Mouse (Mus musculus) gastrocnemius, adult 2 months (tissue): ENCODE data around the gene Arg2. TPM values are rescaled to one million over a fixed set of nuclear protein-coding genes. Genes with fewer than 3 reads are reported as not detected.

Experiments used
- DNase-seq: peaks from one replicate; pipeline ENCODE4 v3.0.0; 2022
- H3K27ac ChIP-seq: fragments of 200-600 bp; 2 replicates; pipeline ENCODE4 v1.8.1; 2022; ENCODE audit warnings: mild to moderate bottlenecking
- H3K4me3 ChIP-seq: fragments of 200-600 bp; 2 replicates; pipeline ENCODE4 v1.8.1; 2022; ENCODE audit warnings: mild to moderate bottlenecking, moderate library complexity
- CTCF ChIP-seq: fragments of 200-600 bp; IDR thresholded peaks from 2 replicates; pipeline ENCODE4 v1.8.1; 2022; ENCODE audit warnings: antibody characterized with exemption, mild to moderate bottlenecking, moderate library complexity
- intact Hi-C: fragments of 180-260 bp; cut with DNase I; formaldehyde crosslinking; loops from one replicate; pipeline ENCODE4 v1.15.1; 2025
- total RNA-seq, 2 experiments: library from RNA; stranded (reverse); gene quantifications; 2 replicates each; pipeline ENCODE4 v1.2.3; 2021

Gene Arg2
- total RNA-seq, 2 experiments from 2014 or later: not detected

DNA sequence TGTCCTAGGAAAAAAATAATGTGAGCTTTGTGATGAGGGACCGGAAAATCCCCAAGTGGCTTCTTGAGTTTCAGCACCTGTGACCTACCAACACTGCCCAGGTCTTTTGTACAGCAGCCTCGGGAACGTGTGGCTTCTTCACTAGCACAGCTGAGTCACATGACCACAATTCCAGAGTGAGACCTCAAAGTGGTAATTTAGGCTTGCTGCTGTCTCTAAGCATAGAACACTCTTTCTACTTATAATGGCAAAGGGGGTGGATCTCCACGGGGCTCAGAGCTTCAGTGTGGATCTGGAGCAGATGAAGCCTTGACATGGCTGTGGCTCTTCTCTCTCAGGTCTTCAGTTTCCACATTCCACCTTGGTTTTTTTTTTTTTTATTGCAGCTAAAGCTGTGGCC lies 4.5 kb downstream of the Arg2 start:
- H3K27ac ChIP-seq: no peak overlapping the region
- intact Hi-C loops: no loop called here
- DNase-seq: no peak
- no peak for TF ChIP-seq CTCF
- H3K4me3 ChIP-seq: no peak overlapping the region

DNA sequence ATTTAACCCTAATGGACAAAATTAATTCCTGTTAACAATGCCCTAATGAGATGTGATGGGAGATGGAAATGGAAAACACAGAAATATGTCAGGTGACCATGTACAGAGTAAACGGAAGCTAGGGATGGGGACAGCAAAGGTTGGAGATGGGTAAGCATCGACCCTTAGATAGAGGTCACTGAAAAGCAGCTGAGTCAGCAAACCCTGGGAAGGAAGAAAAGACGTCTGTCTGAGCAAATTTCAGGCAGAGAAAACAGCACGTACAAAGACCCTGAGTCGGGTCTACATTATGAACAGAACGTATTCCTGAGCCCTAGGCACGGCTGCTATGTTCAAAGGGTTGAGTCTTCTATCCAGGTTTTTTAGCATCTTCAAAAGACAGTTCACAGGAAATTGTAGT lies 6.4 kb downstream of the Arg2 start:
- no peak for DNase-seq
- intact Hi-C loops: no loop called here
- TF ChIP-seq CTCF: no peak
- H3K4me3 ChIP-seq: no peak overlapping the region
- H3K27ac ChIP-seq: no peak overlapping the region

DNA sequence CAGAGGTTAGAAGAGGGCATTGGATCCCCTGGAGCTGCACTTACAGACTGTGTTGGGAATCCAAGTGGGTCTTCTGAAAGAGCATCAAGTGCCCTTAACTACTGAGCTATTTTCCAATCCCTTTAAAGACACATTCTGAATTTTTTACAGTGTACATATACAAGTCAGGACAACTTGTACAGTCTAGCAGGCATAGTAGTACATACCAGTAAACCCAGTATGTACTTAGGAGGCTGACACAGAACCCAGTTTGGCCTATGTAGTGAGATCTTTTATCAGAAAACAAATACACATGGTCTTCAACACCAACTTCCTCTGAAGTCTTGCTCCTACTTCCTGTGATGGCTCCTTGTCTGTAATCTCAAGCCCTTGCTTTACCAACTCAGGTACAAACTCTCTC lies 8.4 kb downstream of the Arg2 start:
- intact Hi-C loops: no loop called here

DNA sequence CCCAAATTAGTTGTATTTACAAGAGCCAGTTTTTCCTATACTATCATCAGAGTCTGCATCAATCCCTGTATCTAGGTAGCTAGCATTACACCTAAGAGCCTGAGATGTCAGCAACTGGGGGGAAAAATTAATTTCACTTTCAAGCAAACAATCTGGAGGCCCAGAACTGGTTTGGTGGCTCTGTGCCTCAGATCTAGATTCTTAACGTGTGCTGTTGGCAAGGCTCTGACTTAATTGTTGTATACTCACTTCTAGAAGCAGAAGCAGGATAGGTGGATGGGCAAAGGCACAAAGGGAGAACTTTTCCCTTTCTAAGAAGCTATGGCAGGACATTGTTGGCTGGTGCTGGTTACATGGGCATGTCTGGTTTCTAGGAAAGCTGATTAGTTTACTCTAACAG lies 8.8 kb downstream of the Arg2 start:
- intact Hi-C loops: no loop called here
- no peak for TF ChIP-seq CTCF
- DNase-seq: no peak
- Histone ChIP-seq H3K4me3 (no peak overlapping the region), H3K27ac (no peak overlapping the region)

More for the DNA sequence above, 8.4 kb downstream of the Arg2 start:
- TF ChIP-seq CTCF: no peak
- Histone ChIP-seq H3K4me3 (no peak overlapping the region), H3K27ac (no peak overlapping the region)
- no peak for DNase-seq

DNA sequence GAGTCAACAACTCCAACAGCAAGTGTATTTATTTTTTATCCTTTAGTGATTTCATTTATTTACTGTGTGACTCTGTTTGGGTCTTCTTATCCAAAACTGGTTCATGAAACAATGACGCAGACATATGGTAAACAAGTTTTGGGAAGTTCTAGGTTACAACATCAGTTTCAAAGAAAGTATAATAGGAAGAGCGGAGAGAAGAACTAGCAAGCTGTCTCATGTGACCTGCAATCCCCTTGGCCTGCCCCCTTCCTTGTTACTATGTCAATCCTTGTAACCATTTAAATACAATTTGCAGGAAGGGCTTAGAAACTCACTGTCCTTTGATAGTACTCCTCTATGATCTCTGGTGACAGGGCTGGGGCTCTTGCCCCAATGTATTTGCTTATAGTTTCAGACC lies 10.2 kb downstream of the Arg2 start:
- no peak overlapping the region for H3K4me3 ChIP-seq
- DNase-seq: no peak
- intact Hi-C loops: no loop called here
- TF ChIP-seq CTCF: no peak
- no peak overlapping the region for H3K27ac ChIP-seq

DNA sequence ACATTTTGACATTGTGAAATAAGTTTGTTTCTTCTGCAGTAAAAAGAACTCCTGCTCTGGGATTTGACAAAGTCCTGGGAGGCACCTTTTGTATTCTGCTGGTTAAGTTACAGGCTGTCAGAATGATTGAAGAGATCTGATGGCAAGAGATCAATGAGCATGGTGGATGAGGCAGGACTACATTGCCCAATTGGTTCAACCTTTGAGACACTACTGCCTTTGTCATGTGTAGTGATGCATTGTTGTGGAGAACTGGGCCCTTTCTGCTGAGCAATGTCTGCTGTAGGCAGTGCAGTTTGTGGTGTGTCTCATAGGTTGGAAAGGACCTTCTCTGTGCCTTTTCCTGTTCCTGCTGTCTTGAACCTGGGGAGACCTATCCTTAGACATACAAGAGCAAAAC lies 10.8 kb downstream of the Arg2 start:
- intact Hi-C loops: no loop called here
- H3K4me3 ChIP-seq: no peak overlapping the region
- DNase-seq: no peak
- H3K27ac ChIP-seq: no peak overlapping the region
- TF ChIP-seq CTCF: no peak

DNA sequence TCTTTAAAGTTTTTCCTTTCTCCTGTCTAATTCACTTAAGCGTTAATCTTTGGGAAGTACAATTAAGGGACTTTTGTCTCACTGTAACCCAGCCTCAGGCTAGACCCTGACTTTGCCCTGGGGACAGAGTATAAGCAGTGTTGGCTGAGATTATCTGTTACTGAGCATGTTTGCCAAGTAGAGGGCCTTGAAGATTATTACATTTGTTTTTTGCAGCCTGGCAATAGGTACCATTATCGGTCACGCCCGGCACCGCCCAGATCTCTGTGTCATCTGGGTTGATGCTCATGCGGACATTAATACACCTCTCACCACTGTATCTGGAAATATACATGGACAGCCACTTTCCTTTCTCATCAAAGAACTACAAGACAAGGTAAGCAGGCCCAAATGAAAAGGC lies 19.1 kb downstream of the Arg2 start:
- DNase-seq: no peak
- H3K27ac ChIP-seq: no peak overlapping the region
- intact Hi-C loops: no loop called here
- no peak for TF ChIP-seq CTCF
- no peak overlapping the region for H3K4me3 ChIP-seq

DNA sequence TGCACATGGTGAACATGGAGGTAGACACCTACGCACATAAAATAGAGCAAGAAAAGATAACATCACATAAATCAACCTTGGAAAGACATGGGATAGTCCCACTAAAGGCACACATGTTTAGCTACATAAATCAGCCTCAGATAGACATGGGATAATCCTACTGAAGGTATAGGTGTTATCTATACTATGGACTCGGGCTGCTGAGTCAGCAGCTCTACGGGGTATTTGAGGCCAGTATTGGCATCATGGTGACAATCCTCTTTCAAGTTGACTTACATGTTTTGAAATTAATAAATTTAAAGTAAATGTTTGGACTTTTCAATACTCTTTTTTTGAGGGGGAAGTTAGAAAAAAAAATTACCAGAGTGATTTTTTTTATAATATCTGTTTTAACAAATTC lies 32.3 kb downstream of the Arg2 start:
- H3K27ac ChIP-seq: no peak overlapping the region
- no peak for TF ChIP-seq CTCF
- H3K4me3 ChIP-seq: no peak overlapping the region
- intact Hi-C loops: no loop called here
- DNase-seq: no peak

DNA sequence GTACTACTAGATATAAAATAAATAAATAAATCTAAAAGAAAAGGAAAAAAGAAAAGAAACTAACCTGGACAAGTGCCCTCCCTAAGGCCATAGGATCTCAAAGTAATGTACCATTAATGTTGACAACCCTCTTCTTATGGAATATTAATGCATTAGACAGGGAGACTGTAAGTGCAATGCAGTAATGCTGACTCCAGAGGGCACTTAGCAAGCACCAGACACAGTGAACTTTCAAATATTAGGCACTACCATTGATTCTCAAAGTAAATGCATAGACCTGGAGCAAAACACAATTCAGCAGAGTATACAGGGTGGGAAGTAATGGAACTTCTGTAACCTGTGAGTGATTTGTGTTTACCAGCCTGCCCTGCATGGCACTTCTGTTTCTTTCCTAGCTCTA lies 38.6 kb downstream of the Arg2 start:
- no peak for TF ChIP-seq CTCF
- DNase-seq: no peak
- Histone ChIP-seq H3K27ac (no peak overlapping the region), H3K4me3 (no peak overlapping the region)
- intact Hi-C loops: no loop called here

DNA sequence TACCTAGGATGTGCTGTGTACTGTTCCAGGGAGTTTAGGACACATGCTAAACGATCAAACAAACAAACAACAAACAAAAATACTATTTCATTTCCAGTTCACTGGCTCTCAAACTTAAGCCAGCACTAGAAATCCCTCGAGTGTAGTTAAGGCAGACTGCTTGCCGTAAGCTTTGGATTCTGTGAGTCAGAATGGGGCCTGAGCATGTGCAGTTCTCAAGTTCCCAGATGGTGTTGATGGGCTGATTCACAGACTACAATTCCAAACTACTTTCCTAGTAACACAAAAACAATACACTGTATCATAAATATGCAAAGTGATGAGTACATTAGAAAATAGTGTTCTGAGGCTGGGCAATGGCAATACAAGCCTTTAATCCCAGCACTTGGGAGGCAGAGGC lies 39.8 kb downstream of the Arg2 start:
- no peak for DNase-seq
- TF ChIP-seq CTCF: no peak
- no peak overlapping the region for H3K27ac ChIP-seq
- no peak overlapping the region for H3K4me3 ChIP-seq
- intact Hi-C loops: loop anchor here (5.0 to 10.0 kb wide), 2 partner anchors 1474 to 1777 kb away; partner anchors contain the start of genes Erh, Slc39a9 and Srsf5

DNA sequence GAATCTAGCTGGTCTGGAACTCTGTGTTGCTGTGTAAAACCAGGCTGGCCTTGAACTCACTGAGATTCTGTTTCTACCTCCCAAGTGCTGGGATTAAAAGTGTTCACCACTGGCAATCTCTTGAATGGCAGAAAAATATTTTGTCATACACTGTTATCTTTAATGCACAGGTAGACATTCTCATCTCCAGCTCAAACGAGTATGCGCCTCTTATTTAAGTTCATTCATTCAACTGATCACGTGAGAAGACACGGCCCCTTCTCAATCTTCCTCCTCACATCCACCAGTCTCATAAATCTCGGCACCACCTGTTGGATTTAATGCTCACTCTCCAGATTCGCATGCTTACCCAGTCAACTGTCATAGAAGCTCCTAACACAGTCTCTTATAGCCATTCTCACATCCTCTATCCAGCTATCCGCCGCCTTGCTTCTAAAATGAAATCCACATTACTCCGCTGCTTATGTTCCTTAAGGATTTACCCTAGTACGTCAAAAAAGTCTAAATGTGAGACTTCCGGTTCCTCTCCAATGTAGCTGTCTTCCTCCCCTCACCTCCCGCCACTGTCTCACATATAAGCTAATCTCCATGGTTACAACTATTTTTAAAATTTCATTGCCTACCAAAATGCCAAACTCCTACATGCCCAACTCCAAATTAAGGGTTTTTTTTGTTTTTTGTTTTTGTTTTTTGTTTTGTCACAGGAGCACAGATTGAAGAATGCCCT lies 40.9 kb downstream of the Arg2 start:
- no peak for TF ChIP-seq CTCF
- peak overlapping the region; percentile 100 for H3K27ac ChIP-seq
- peak overlapping the region; percentile 100 for H3K4me3 ChIP-seq
- intact Hi-C loops: loop anchor here (5.0 to 10.0 kb wide), 2 partner anchors 1473 to 1776 kb away; partner anchors contain the start of genes Erh, Slc39a9 and Srsf5
- DNase-seq: no peak

DNA sequence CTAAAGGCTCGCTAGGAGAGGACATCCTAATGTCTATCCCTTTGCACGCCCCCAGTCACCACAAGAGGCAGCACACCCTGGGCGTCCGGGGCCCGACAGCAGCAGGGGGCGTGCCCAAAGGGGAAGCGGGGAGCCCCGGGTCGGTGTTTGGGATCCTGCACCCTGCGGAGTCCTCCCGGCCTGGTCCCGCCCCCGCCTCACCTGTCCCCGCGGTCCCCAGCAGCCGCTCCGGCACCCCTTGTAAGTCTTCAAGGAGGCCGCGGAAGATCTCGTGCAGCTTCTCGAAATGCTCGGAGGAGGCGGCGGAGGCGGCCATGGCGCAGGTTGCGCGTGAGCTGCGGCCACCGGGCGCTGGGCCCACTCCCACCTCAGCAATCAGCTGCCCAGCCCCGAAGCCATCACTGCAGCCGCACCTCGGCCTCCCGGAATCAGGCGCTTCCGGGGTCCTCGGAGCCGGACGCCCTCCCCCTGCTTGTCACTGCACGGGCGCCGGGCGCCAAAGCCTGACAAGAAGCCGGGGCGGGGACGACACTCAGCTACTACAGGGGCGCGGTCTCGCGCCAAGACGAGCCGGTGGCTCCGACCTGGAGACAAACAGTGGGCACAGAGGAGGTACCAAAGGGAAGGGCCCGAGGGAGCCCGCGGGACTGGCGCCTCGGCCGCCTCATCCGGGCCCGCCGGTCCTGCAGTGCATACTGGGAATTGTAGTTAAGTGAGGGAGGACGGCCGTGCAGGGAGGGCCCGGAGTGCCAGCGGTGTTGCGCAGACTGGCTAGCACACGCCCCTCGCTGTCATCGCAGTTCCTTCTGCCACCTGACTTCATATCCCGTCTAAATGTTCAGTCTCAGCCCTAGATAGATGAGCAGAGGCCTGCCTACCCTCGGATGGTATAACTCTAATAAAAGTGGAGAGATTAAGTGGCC lies 41.7 kb downstream of the Arg2 start, which contains the start of gene Vti1b:
Gene Vti1b, minus strand, starts transcription at position 649 of the 923 bp plus-strand sequence.
- Histone ChIP-seq H3K27ac (peak within 1 kb of the TSS; percentile 100), H3K4me3 (peak within 1 kb of the TSS; percentile 100)
- intact Hi-C loops: loop anchor here (5.0 to 10.0 kb wide), 2 partner anchors 1473 to 1775 kb away; partner anchors contain the start of genes Erh, Slc39a9 and Srsf5
- DNase-seq: peak; percentile 94
- peak; percentile 72 for TF ChIP-seq CTCF

DNA sequence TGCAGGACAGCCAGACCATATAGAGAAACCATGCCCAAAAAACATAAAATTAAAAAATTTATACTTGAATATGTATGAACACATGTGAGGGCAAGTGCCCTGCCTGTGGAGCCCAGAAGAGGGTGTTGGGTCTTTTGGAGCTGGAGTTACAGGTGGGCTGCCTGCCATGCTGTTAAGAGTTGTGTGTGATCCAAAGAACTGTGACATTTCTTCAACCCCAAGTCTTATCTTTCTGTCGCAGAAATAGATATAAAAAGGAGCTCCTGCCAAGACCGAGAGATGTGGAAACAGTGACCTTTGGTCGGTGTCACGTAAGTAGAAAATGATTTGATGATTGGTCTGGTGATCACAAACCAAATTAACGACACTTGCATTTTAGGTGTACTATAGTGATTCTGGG lies 43.1 kb downstream of the Arg2 start:
- Histone ChIP-seq H3K4me3 (no peak overlapping the region), H3K27ac (no peak overlapping the region)
- no peak for TF ChIP-seq CTCF
- intact Hi-C loops: loop anchor here (5.0 to 10.0 kb wide), 2 partner anchors 1471 to 1774 kb away; partner anchors contain the start of genes Erh, Slc39a9 and Srsf5
- DNase-seq: no peak
